In the genomic region with DNA sequence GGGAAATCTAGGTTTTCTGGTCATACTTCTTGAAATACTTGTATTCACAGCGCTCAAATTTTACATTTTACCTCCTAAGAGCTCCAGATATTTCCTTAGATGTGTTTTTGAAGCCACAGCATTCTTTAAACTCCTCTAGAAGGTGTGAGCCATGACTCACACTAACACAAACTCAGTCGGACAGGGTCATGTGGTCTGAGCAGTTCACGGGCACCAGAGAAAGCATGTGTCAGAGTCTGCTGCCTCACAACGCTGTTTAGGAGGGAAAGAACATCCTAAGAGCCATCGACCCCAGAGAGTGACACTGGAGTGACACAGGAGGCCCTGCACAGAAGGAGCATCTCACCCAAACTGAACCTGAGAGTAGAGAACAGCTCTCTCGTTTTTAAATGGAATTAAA, we compare ENCODE assay signal across 30 mouse cellular contexts.
DNase-seq lines count a peak whose midpoint lies in the region; ATAC-seq lines count a peak whose summit lies in the region.
"Had no signal": no experiment of that assay in that cellular context is flagged by ENCODE, and none has a peak within 500 bp of the region (broad histone marks: within the 10 kb centered on the region; RNA-seq: fewer than 3 reads in every experiment).

No protein-coding gene starts in this region.

- H3K4me3 ChIP-seq in intestine, embryonic 14.5 days (ENCODE audit: low read depth, low read length): no peak overlapping the region
- no peak overlapping the region for H3K4me3 ChIP-seq in intestine, embryonic 15.5 days (replicated peaks)
- H3K4me3 ChIP-seq: embryonic facial prominence, embryonic 10.5 days; embryonic facial prominence, embryonic 13.5 days; erythroblast, embryonic 14.5 days; forebrain, embryonic 10.5 days; forebrain, embryonic 13.5 days; gastrocnemius, adult 2 months; hindbrain, embryonic 12.5 days; hindbrain, embryonic 15.5 days had no signal

- DNase-seq in intestine, embryonic 14.5 days (ENCODE audit: low spot score): peak; percentile 39
- DNase-seq in Muller cell, postnatal 12 days (ENCODE audit: inconsistent ontology term): peak; percentile 0
- DNase-seq in fibroblast of lung, adult 2 months (ENCODE audit: low read depth): peak; percentile 38
- no peak for DNase-seq in thymus, postnatal 0 days (ENCODE audit: low spot score)
- DNase-seq in yolk sac, embryonic 10.5 days (ENCODE audit: low spot score): no peak
- DNase-seq: adrenal gland, adult 8-10 months; adrenal gland, postnatal 25 days; cerebellum, adult 2 months; cerebellum, postnatal 10 days; cerebellum, postnatal 36 days; embryo, embryonic 11 days; gastrocnemius, adult 2 months; gastrocnemius, postnatal 14 days; heart, adult 11 months; kidney, adult 18-20 months had no signal

- no peak overlapping the region for H3K4me2 ChIP-seq in intestine, embryonic 14.5 days (ENCODE audit: low read length)
- H3K4me2 ChIP-seq in intestine, embryonic 15.5 days (replicated peaks): no peak overlapping the region
- H3K4me2 ChIP-seq: embryonic facial prominence, embryonic 13.5 days; forebrain, embryonic 13.5 days; heart, embryonic 11.5 days; hindbrain, embryonic 12.5 days; hindbrain, embryonic 15.5 days had no signal

- no peaks in the 10 kb centered on the region for H3K4me1 ChIP-seq in intestine, embryonic 14.5 days (replicated peaks; ENCODE audit: control insufficient read depth, insufficient read depth, low read length)
- H3K4me1 ChIP-seq in intestine, embryonic 15.5 days (replicated peaks): no peaks in the 10 kb centered on the region
- H3K4me1 ChIP-seq: embryonic facial prominence, embryonic 13.5 days; forebrain, embryonic 13.5 days; hindbrain, embryonic 12.5 days; hindbrain, embryonic 15.5 days had no signal

- no peak overlapping the region for H3K27ac ChIP-seq in intestine, embryonic 14.5 days (ENCODE audit: low read depth)
- H3K27ac ChIP-seq in intestine, embryonic 15.5 days: no peak overlapping the region
- H3K27ac ChIP-seq: embryonic facial prominence, embryonic 10.5 days; embryonic facial prominence, embryonic 13.5 days; forebrain, embryonic 10.5 days; forebrain, embryonic 13.5 days; gastrocnemius, adult 2 months; hindbrain, embryonic 12.5 days; hindbrain, embryonic 15.5 days had no signal

- no peak for ATAC-seq in intestine, embryonic 14.5 days (replicated peaks; ENCODE audit: low FRiP score, low TSS enrichment, low read depth)
- no peak for ATAC-seq in intestine, embryonic 15.5 days
- no peak for ATAC-seq in cerebellum, adult (ENCODE audit: insufficient number of reproducible peaks, low FRiP score, low TSS enrichment)
- ATAC-seq: activated CD4-positive, CD25-positive, alpha-beta regulatory T cell, adult 4 months; forebrain, embryonic 13.5 days; forebrain, embryonic 16.5 days; intestine, embryonic 16.5 days had no signal

- WGBS in intestine, embryonic 14.5 days: 59% methylated on average over 6 of the region's 6 CpGs
- 68% methylated on average over 6 of the region's 6 CpGs for WGBS in intestine, embryonic 15.5 days

- H3K9ac ChIP-seq in intestine, embryonic 14.5 days (ENCODE audit: low read length): no peak overlapping the region
- H3K9ac ChIP-seq in intestine, embryonic 15.5 days: no peak overlapping the region
- H3K9ac ChIP-seq: embryonic facial prominence, embryonic 13.5 days; forebrain, embryonic 13.5 days; hindbrain, embryonic 12.5 days; hindbrain, embryonic 15.5 days had no signal

- H3K9me3 ChIP-seq in intestine, embryonic 14.5 days (ENCODE audit: control insufficient read depth, low read length): no peaks in the 10 kb centered on the region
- H3K9me3 ChIP-seq in intestine, embryonic 15.5 days: no peaks in the 10 kb centered on the region
- H3K9me3 ChIP-seq: embryonic facial prominence, embryonic 10.5 days; embryonic facial prominence, embryonic 13.5 days; forebrain, embryonic 10.5 days; forebrain, embryonic 13.5 days; hindbrain, embryonic 12.5 days; hindbrain, embryonic 15.5 days had no signal

- no peaks in the 10 kb centered on the region for H3K27me3 ChIP-seq in intestine, embryonic 14.5 days (replicated peaks; ENCODE audit: control insufficient read depth, insufficient read depth, low read length)
- no peaks in the 10 kb centered on the region for H3K27me3 ChIP-seq in intestine, embryonic 15.5 days (replicated peaks)
- H3K27me3 ChIP-seq: CH12.LX; embryonic facial prominence, embryonic 13.5 days; forebrain, embryonic 13.5 days; hindbrain, embryonic 12.5 days; hindbrain, embryonic 15.5 days had no signal

- no peaks in the 10 kb centered on the region for H3K36me3 ChIP-seq in intestine, embryonic 14.5 days (ENCODE audit: control insufficient read depth, insufficient read depth, low read length)
- no peaks in the 10 kb centered on the region for H3K36me3 ChIP-seq in intestine, embryonic 15.5 days
- H3K36me3 ChIP-seq: embryonic facial prominence, embryonic 10.5 days; embryonic facial prominence, embryonic 13.5 days; forebrain, embryonic 10.5 days; G1E; hindbrain, embryonic 12.5 days; hindbrain, embryonic 15.5 days had no signal

Comparison
In these comparisons a context has a peak if more than half of its experiments do, and no peak if none do; other contexts are left out.
1. DNase-seq: peak in intestine, embryonic 14.5 days (single experiment), Muller cell, postnatal 12 days (single experiment) and fibroblast of lung, adult 2 months (single experiment); none in thymus, postnatal 0 days (single experiment) and yolk sac, embryonic 10.5 days (single experiment).